Mouse (Mus musculus) liver, adult 2 months (tissue): Measurements from ENCODE around the gene Dgkq.

Experiments
- CTCF ChIP-seq: fragments of 200-500 bp; IDR thresholded peaks from 2 replicates; pipeline ENCODE4 v1.5.1; 2011; ENCODE audit warnings: low read depth, low read length, control low read depth
- POLR2A ChIP-seq: fragments of 200-500 bp; IDR thresholded peaks from 2 replicates; pipeline ENCODE4 v1.6.1; 2011; ENCODE audit warnings: low read length, control low read depth; ENCODE audit not compliant: insufficient read depth; ENCODE audit errors: extremely low read depth

- TF ChIP-seq CTCF (no peak), POLR2A (no peak)
Measured at GRCm38 (mm10) chr5:108668387-108668932, 1.0 kb downstream of the Dgkq start.
